Mouse (Mus musculus) embryo, embryonic 10 days (tissue): ENCODE results near the gene Psen1.

Source experiments
- DNase-seq: peaks from one replicate; pipeline ENCODE4 v3.0.0-alpha.2; 2015; ENCODE audit warnings: low spot score

Gene Psen1

DNA sequence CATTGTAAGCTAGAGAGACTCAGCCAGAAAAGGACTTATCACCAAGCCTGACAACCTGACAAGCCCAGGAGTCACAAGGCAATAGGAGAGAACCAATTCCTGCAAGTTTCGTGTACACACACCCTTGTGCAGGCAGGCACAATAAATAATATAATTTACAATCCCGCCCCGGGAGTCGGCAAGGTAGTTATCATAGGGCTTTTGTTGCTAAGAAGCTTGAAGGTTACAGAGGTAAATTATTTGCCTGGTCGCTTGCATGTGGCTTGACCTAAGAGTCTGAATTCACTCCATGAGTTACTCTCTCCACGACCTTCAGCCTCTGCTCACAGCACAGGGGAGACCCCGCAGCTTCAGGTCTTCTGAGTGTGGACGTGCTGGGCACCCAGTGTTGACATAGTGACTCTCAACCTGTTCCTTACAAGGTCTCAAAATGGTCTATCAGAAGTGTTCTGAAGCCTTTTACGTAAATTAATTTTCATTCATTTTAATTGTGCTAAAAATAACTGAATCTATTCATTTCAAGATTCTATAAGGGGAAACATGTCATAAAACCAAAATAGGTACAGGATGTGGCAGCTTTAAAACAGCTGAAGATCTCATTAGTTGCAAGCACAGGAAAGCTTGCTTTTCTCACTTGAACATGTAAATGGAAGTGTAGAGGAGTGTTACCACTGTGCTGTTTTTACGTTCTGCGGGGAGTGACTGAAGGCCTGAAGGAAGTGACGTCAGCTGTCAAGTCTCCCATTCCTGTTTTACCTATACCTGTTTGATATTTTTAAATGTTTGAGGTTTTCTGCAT lies 38.8 kb downstream of the Psen1 start:
- no peak for DNase-seq

DNA sequence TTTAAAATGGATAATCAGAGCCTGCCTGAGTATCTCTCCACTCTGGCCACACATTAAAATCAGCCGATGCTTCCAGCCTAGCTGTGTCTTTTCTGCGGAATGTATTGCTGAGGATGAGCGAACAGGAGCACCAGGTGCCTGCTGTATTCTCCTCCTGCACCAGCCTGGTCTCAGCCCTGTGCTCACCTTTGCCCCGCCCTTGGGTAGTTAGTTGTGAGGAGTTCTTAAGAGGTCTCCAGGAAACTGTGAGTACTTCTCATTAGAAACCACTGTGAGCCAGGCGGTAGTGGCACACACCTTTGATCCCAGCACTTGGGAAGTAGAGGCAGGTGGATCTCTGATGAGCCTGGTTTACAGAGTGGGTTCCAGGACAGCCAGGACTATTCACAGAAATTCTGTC lies 44.3 kb downstream of the Psen1 start:
- no peak for DNase-seq

- no peak for DNase-seq
Measured at GRCm38 (mm10) chr12:83734047-83734446, 46.1 kb downstream of the Psen1 start.

- no peak for DNase-seq
Measured at GRCm38 (mm10) chr12:83736236-83736635, 48.3 kb downstream of the Psen1 start.

DNA sequence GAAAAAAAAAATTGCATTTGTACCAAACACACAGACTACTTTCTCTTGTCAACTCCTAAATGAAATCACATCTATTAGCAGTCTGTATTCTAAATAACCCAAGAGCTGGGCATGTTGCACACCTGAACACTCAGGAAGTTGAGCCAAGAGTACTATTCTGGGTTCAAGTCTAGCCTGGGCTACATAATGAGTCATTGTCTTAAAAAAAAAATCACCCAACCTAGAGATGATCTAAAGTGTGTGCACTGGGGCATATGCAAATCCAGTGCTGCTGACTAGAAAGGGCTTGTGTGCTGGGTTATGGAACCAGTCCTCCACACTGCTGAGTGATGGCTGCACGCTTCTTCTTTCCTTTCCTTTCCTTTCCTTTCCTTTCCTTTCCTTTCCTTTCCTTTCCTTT lies 50.7 kb downstream of the Psen1 start:
- DNase-seq: no peak

GRCm38 (mm10) chr12:83741722-83742121 lies 53.8 kb downstream of the Psen1 start:
- no peak for DNase-seq

DNA sequence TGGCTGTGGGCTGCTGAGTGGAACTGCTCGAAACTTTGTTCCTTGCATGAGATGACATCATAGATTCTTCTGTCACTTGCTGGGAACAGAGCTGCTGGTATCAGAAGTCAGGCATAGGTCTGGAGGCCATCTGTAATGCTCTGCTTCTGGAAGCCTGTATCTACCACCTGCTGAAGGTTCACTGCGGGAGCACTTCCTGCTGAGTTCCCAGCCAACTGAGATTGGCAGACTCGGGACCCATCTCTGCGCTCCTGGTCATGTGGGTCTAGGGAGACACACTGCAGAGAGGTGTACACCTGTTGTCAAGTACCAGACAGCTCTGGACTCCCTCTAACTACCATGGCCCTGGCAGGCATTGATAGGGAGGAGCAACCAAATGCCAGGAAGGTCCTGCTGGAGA lies 54.9 kb downstream of the Psen1 start:
- DNase-seq: no peak

GRCm38 (mm10) chr12:83743712-83744111 lies 55.8 kb downstream of the Psen1 start:
- DNase-seq: no peak

- no peak for DNase-seq
Measured at GRCm38 (mm10) chr12:83749186-83749585, 61.2 kb downstream of the Psen1 start.

DNA sequence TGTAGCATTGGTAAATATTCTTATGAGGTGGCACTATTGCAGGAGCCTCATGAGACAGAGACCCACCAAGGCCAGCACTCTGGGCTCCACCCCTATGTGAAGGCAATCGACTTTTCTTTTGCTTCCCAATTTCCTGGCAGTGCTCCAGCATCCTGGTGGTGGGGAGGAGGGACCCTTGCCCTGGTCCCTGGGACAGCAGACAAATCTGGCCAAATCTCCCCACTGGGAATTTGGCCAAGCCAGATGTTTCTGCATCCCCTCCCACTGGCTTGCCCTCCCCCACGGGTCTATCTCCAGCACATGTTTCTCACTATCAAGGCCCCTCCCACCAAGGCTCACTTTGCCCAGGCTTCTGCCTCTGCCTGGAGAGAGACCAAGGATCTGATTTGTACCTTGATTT lies 64.5 kb downstream of the Psen1 start:
- no peak for DNase-seq

GRCm38 (mm10) chr12:83758735-83759134 lies 70.8 kb downstream of the Psen1 start:
- no peak for DNase-seq

DNA sequence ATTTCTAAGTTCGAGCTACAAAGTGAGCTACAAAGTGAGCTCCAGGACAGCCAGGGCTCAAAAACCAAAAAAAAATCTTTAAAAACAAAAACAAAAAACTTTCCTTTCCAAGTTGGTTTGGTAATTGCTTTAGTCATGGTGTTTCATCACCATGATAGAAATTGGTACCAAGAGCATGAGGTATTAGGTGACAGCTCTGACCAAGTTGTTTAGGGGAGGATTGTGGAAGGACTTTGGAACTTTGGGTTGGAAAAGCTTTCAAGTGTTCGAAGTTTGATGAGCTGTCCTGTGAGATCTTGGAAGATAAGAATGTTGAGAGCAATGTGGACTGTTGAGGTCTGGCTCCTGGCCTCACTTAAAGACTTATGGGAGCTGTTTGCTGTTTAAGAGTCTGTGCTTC lies 72.2 kb downstream of the Psen1 start:
- DNase-seq: no peak

DNA sequence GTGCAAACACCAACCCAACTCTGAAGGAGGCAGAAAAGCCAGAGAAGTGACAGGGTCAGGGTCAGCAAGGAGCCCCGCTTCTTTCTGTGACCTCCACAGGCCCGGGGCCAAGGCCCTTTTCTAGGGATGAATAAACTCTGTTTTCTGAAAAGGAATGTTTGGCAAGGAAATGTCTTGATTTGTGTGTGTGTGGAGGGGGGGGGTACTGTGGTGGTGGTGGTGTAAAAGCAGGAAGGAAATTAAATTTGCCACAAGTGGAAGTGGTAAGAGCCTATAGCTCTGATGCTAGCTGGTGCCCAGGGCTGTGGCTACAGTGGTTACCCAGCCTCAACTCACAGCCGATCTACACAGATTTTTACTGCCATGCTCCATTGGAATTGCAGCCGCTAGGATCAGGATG lies 74.8 kb downstream of the Psen1 start:
- no peak for DNase-seq

- no peak for DNase-seq
Measured at GRCm38 (mm10) chr12:83763311-83764043, 75.5 kb downstream of the Psen1 start, which contains the start of gene Papln. TSS of gene Papln (plus strand) at chr12:83763634.

GRCm38 (mm10) chr12:83764044-83764365 lies 76.1 kb downstream of the Psen1 start:
- peak; percentile 52 for DNase-seq

DNA sequence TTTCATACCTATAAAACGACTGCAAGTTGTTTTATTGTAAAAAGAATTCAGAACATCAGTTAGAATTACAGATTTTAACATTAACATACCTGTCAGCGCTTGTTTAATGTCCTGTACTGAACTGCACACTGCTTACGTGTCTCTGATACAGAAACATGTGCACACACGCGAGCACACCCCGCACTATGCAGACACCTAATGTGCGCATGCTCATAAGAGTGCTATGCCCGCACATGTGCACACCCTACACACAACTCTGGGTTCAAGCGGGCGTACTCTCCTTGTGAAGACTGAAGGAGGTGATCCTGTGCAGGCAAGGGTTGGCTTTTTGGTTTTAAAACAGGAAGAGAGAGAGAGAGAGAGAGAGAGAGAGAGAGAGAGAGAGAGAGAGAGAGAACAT lies 76.6 kb downstream of the Psen1 start:
- DNase-seq: no peak

GRCm38 (mm10) chr12:83765965-83766603 lies 78.1 kb downstream of the Psen1 start:
- peak; percentile 44 for DNase-seq

DNA sequence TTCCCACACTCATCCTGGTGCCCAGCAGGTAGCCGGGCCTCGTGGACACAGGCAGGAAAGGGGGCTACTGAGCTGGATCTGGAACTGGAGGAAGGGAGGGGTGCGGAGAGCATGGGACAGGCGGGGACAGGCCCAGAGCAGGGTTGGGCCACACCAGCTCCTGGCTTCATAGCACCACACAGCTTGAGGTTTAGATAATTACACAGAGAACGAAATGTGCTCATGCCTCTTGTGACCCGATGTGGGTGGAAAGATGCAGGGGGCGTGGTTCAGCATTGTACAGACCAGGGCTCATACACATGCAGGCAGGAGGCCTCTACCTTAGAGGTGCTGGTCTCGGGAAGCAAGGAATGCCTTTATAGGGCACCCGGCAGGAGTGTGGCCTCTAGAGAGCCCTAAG lies 79.9 kb downstream of the Psen1 start:
- DNase-seq: no peak

- no peak for DNase-seq
Measured at GRCm38 (mm10) chr12:83768235-83768899, 80.4 kb downstream of the Psen1 start.

DNA sequence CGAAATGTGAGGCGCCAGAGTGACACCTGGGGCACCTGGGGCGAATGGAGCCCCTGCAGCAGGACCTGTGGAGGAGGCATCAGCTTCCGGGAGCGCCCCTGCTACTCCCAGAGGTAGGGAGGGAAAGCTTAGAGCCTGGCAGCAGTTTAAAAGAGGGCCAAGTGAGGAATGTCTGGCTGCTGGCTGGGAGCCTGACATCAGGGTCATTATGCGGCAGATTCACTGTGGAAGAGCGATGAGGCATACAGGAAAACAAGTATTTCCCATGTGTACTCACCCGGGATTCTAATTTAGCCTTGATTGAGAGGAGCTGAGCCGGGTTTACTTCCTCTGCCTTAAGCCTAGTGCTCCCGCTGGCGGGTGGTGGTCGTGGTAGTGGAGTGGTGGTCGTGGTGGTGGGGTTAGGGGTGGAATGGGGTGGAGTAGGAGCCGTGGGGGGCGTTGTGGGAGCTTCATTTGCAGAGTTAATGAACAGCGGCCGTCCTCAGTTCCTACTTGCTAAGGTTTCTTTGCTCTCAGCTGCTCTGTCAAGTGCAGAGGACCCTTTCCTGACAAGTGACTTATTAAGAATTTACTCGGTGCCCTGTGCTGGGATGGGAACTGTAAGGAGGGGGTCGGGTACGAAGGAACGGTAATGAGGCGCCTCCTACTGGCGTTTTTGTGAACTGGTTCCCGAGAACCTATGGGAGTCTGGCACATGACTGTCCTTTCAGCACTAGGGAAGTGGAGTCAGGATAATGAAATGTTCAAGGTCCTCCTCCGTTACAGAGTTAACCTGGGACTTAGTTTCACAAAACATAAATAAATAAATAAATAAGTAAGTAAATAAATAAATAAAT lies 82.7 kb downstream of the Psen1 start:
- DNase-seq: peak; percentile 88

DNA sequence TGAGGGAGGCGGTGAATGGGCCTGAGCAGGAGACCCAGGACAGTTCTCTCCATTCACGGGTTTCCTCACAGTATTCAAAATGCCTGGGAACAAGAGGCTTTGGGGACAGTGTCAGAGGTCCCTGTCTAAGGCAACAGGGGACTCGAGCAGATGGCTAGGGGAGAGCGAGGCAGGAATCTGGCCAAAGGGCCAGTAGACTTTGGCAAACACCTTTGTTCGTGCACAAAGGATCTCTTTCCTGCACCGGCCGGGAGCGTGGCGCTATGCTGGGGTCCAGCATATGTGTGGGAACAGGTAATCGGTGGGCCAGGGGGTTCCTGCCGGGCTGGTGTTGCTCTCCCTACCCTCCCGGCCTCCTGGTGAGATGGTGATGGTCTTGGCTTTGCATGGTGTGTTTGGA lies 87.7 kb downstream of the Psen1 start:
- DNase-seq: no peak

DNA sequence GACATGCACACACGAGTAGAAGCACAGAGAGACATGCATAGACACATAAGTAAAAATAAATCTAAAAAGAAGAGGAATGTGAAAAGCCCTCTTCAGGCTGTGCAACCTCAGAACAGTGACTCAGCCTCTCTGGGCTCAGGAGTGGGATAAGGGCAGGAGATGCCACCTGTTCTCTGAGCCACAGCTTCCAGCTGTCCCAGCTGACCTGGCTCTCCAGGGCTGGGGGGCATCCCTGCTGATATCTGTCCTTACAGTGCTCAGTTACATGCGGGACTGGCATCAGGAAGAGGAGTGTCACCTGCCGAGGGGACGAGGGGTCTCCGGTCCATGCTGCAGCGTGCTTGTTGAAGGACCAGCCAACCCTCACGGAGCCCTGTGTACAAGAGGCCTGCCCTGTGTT lies 88.8 kb downstream of the Psen1 start:
- DNase-seq: no peak
